Mouse (Mus musculus): ENCODE measurements around the gene Ran. TPM values are rescaled to one million over a fixed set of nuclear protein-coding genes. Genes with fewer than 3 reads are reported as not detected.

The Ran gene
- total RNA-seq, 2 experiments from 2014 or later: 157 to 172 TPM

GRCm38 (mm10) chr5:129008412-129008826, 11.4 kb upstream of the Ran start, which contains the start of gene Stx2:
Stx2 (minus strand) TSS chr5:129008574.
- peak; percentile 82 to 94 for DNase-seq (ENCODE audit: extremely low spot score in 1 of 2, low spot score in 2 of 2)

DNA sequence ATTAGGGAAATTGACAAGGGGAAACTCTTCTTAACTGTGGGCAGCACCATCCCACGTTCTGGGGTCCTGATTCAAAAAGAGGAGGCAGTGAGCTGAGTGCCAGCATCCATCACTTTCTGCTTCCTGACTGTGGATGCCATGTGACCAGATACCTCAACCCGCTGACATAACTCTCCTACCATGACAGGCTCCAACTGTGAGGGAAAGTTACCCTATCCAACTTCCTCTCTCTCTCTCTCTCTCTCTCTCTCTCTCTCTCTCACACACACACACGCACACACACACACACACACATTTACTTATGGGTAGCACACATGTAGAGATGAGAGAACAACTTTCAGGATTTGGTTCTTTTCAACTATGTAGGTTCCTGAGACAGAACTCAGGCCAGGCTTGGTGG, 10.3 kb upstream of the Ran start:
- intact Hi-C loops (cut with DNase I): no loop called here
- DNase-seq (ENCODE audit: extremely low spot score in 1 of 2, low spot score in 2 of 2): no peak

More at GRCm38 (mm10) chr5:129008412-129008826, 11.4 kb upstream of the Ran start, which contains the start of gene Stx2:
- intact Hi-C loops (cut with DNase I): no loop called here

DNA sequence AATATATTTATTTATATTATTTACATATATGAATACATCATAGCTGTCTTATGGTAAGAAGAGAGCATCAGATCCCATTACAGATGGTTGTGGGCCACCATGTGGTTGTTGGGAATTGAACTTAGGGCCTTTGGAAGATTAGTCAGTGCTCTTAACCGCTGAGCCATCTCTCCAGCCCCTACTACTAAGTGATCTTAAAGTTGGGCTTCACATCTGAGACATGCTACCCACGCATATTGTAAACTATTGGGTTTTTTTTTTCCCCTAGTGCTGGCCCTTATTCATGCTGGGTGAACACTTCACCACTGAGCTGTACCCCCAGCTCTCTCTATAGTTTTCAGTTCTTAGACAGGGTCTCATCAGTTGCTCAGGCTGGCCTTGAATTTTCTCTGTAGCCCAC, 8.9 kb upstream of the Ran start:
- intact Hi-C loops (cut with DNase I): no loop called here
- no peak for DNase-seq (ENCODE audit: extremely low spot score in 1 of 2, low spot score in 2 of 2)

GRCm38 (mm10) chr5:129015020-129015419, 4.8 kb upstream of the Ran start:
- DNase-seq (ENCODE audit: extremely low spot score in 1 of 2, low spot score in 2 of 2): no peak
- intact Hi-C loops (cut with DNase I): no loop called here

DNA sequence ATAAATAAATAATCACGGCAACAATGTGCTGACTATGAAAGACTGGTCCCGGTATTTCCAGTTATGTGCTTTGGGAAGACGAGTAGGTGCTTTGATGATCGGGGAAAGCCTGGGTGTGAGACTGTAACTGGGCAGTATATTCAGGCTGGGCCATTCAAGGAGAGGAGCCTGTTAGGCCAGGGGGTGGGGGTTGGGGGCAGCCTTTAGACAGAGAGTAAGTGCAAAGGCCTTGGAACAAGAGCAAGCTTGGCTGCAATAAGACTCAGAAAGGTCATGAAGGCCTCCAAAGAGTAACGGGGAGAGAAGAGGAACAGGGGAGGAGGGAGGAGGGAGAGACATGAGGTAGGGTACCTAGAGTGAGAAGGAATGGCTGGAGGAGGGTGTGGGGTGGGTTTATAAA, 4.3 kb upstream of the Ran start:
- DNase-seq (ENCODE audit: extremely low spot score in 1 of 2, low spot score in 2 of 2): no peak
- intact Hi-C loops (cut with DNase I): no loop called here

GRCm38 (mm10) chr5:129016370-129016769, 3.5 kb upstream of the Ran start:
- intact Hi-C loops (cut with DNase I): no loop called here
- no peak for DNase-seq (ENCODE audit: extremely low spot score in 1 of 2, low spot score in 2 of 2)

- intact Hi-C loops (cut with DNase I): no loop called here
- no peak for DNase-seq (ENCODE audit: extremely low spot score in 1 of 2, low spot score in 2 of 2)
Observed at GRCm38 (mm10) chr5:129018782-129019489, 933 bp upstream of the Ran start.

DNA sequence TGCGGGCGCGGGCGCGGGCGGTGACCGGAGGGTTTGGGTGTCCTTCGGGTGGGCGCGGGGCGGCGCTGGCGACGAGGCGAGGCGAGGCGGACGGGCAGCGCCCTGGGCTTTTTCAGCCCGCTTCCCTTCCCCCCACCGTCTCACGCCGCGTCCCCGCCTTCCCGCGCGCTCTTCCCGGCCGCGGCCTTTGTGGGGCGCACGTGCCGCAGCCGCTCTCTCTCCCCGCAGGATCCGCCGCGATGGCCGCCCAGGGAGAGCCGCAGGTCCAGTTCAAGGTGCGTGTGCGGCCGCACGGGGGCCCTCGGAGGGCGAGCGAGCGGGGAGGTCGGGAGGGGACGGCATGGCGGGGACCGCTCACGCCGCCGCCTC, 415 bp downstream of the Ran start:
- intact Hi-C loops (cut with DNase I): no loop called here
- DNase-seq (ENCODE audit: extremely low spot score in 1 of 2, low spot score in 2 of 2): no peak

DNA sequence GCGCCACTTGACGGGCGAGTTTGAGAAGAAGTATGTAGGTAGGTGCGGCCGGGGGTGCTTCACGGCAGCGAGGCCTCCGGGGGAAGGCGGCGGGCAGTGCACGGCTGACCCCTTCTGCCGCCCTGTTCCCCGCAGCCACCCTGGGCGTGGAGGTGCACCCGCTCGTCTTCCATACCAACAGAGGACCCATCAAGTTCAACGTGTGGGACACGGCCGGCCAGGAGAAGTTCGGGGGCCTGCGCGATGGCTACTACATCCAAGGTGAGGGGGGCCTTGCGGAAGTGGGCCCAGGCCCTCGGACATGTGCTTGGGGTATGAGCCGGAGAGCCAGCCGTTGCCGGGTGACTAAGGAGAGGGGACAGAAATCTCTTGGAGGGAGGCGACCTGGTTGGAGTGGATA, 862 bp downstream of the Ran start:
- intact Hi-C loops (cut with DNase I): no loop called here
- DNase-seq (ENCODE audit: extremely low spot score in 1 of 2, low spot score in 2 of 2): peak in 1 of 2 experiments; percentile 54

DNA sequence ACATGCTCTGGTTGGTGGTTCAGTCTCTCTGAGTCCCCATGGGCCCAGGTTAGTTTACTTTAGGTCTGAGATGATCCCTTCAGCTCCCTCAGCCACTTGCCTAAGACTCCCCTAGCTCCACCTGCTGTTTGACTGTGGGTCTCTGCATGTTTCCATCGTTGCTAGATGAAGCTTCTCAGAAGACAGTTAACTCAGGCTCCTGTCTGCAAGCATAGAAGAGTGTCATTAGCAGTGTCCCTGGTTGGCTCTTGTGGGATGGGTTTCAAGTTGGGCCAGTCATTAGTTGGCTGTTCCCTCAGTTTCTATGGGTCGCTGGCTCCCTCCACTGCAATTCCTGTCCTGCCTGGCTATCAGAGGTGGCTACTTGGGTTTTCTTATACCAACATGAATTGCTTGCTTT, 5.2 kb downstream of the Ran start:
- DNase-seq (ENCODE audit: extremely low spot score in 1 of 2, low spot score in 2 of 2): no peak
- intact Hi-C loops (cut with DNase I): no loop called here

DNA sequence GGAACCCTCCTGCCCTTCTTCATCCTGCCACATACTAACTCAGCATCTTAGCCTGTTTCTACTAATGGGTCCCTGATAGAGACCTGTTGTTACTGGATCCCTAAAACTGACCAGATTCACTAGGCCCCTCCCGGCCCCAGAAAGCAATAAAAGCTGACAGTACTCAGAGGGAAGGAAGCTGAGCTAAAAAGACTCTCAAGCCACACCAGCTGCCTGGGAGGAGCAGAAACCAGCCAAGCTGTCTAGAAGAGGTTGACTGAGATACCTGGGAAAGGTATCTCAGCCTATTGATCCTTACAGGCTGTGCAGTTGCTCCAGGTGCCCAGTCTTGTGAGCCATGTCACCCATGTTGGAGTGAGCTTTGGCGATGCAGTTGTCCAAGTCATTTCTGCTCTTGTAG, 5.9 kb downstream of the Ran start:
- DNase-seq (ENCODE audit: extremely low spot score in 1 of 2, low spot score in 2 of 2): no peak
- intact Hi-C loops (cut with DNase I): no loop called here

DNA sequence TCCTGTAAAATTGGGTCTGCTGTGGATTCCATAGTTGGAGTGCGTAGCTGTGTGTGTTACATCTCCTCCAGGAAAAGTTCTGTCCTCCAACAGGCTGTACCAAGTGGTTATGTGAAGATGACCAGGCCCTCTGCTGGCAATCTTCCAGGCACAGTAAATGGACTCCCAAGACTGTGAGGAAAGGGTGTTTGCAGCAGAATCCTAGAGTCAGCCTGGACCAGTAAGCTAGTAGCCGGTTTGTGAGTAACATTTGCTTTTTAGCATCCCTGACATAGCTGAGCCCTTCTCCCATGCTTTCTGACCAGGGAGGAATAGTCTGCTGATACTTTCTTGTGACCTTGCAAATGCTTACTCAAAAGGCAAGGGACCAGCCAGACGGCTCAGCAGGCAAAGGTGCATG, 6.3 kb downstream of the Ran start:
- no peak for DNase-seq (ENCODE audit: extremely low spot score in 1 of 2, low spot score in 2 of 2)
- intact Hi-C loops (cut with DNase I): no loop called here

- DNase-seq (ENCODE audit: extremely low spot score in 1 of 2, low spot score in 2 of 2): no peak
- intact Hi-C loops (cut with DNase I): no loop called here
Observed at GRCm38 (mm10) chr5:129026637-129027036, 6.8 kb downstream of the Ran start.

GRCm38 (mm10) chr5:129029131-129029723, 9.4 kb downstream of the Ran start:
- no peak for DNase-seq (ENCODE audit: extremely low spot score in 1 of 2, low spot score in 2 of 2)
- intact Hi-C loops (cut with DNase I): no loop called here

- no peak for DNase-seq (ENCODE audit: extremely low spot score in 1 of 2, low spot score in 2 of 2)
- intact Hi-C loops (cut with DNase I): no loop called here
Observed at GRCm38 (mm10) chr5:129036678-129037077, 16.8 kb downstream of the Ran start.

GRCm38 (mm10) chr5:129037739-129038138, 17.9 kb downstream of the Ran start:
- intact Hi-C loops (cut with DNase I): no loop called here
- DNase-seq (ENCODE audit: extremely low spot score in 1 of 2, low spot score in 2 of 2): no peak

DNA sequence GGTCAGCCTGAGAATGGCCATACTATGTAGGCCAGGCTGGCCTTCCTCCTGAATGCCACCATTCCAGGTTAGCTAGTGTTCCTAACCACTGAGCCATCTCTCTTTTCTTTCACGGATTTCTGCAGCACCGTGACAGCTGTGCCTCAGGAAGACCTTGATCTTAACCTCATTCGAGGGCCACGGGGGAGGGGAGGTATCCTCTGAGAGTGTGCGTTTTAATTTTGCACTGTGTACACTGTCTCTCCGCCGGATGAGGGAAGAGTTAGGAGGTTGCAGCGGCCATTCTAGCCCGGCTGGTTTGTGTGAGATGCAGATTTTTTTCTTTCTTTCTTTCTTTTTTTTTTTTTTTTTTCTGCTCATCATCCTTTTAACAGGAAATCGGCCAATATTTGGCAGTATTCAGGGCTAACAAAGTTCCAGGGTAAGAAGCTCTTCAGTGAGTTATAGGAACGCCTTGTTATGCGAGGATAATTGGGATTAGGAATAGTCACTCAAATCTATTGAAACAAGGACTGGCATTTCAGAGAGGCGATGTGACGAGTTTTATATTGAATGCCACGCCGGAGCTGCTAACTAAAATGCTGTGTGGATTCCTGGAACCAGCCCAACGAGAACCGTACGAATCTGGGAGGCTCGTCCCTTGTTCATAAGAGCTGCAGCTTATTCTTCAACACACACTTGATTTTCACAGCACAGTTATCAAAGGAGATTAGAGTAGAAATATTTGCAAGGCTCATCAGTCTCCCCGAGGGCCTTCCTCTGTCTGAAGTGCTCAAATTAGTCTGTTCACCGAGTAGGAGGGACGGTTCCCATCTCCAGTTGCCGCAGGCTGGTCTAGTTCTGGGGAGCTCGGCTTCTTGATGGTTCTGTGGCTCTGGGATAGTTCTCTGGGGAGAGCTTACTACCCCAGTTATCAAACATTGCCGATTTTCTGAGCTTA, 26.0 kb downstream of the Ran start:
- DNase-seq (ENCODE audit: extremely low spot score in 1 of 2, low spot score in 2 of 2): peak in 1 of 2 experiments; percentile 39
- intact Hi-C loops (cut with DNase I): no loop called here

DNA sequence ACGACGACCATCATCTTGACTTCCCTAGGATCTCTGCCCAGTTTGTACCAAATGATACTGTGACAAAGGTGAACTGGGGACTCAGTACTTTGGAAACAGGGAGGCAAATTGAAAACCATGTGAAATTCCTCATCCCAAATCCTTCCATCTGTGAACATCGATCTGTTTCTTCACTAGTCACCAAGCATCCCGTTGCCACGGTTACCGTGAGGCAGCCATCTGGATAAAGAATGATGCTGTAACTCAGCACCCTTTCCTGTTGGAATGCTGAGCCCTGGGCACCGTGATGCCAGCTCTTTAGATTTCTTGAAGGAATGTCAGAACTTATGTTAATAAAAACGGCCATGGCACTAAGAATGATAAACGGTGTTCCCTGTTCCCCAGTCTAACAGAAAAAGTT, 29.5 kb downstream of the Ran start:
- DNase-seq (ENCODE audit: extremely low spot score in 1 of 2, low spot score in 2 of 2): peak; percentile 61 to 86
- intact Hi-C loops (cut with DNase I): no loop called here

DNA sequence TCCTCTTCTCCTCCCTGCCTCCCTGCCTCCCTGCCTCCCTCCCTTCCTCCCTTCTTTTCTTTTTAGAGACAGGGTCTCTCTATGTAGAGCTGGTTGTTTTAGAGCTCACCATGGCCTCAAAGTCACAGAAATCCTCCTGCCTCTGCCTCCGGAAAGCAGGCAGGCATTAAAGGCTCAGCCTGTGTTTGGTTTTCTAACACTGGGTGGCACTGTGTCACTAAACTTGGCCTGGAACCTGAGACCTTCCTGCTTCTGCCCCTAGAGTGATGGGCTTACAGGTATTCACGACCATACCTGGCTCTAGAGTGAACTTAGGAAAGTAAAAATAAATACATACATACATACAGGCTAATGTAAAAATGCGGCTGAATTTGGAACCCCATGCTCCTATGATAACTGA, 32.0 kb downstream of the Ran start:
- no peak for DNase-seq (ENCODE audit: extremely low spot score in 1 of 2, low spot score in 2 of 2)
- intact Hi-C loops (cut with DNase I): no loop called here

All from left cerebral cortex, postnatal 10 days (tissue).